Mouse (Mus musculus) limb, embryonic 12.5 days (tissue): ENCODE measurements around the gene Ly6g6e. TPM values are rescaled to one million over a fixed set of nuclear protein-coding genes. Genes with fewer than 3 reads are reported as not detected.

Experiments
- ATAC-seq: fragments of 200-750 bp; cut with Nextera tagmentation; 2 replicates; pipeline ENCODE4 v1.8.0; 2017; ENCODE audit warnings: low read depth, moderate TSS enrichment; ENCODE audit not compliant: insufficient number of reproducible peaks, insufficient read depth, low FRiP score, low TSS enrichment
- H3K27ac ChIP-seq: fragments of 300-500 bp; sonication (generic); 2 replicates; pipeline ENCODE4 v1.5.1; 2016; ENCODE audit warnings: mild to moderate bottlenecking, moderate library complexity
- H3K27me3 ChIP-seq: fragments of 300-500 bp; sonication (generic); 2 replicates; pipeline ENCODE4 v1.6.1; 2016; ENCODE audit warnings: mild to moderate bottlenecking, moderate library complexity
- H3K36me3 ChIP-seq: fragments of 300-500 bp; sonication (generic); 2 replicates; pipeline ENCODE4 v1.6.1; 2016; ENCODE audit warnings: mild to moderate bottlenecking, moderate library complexity
- H3K4me1 ChIP-seq: fragments of 300-500 bp; sonication (generic); replicated peaks from 2 replicates; pipeline ENCODE4 v1.6.1; 2016
- H3K4me2 ChIP-seq: fragments of 300-500 bp; sonication (generic); 2 replicates; pipeline ENCODE4 v1.6.1; 2016; ENCODE audit warnings: mild to moderate bottlenecking, moderate library complexity
- H3K4me3 ChIP-seq: fragments of 300-500 bp; sonication (generic); replicated peaks from 2 replicates; pipeline ENCODE4 v1.5.1; 2016; ENCODE audit warnings: mild to moderate bottlenecking
- H3K9ac ChIP-seq: fragments of 300-500 bp; sonication (generic); replicated peaks from 2 replicates; pipeline ENCODE4 v1.6.1; 2016; ENCODE audit warnings: mild to moderate bottlenecking, moderate library complexity
- H3K9me3 ChIP-seq: fragments of 300-500 bp; sonication (generic); 2 replicates; pipeline ENCODE4 v1.6.1; 2016; ENCODE audit warnings: mild to moderate bottlenecking, moderate library complexity
- WGBS: fragments of 180-500 bp; shearing (Covaris S2); methylation state at CpG from one replicate; pipeline ENCODE4 v1.1.7; 2016; 5-methylcytosine and 5-hydroxymethylcytosine counted together
- polyA plus RNA-seq: library from polyadenylated mRNA; unstranded; fragments of >200 nt; fragmentation: Nextera tagmentation; extraction: Ambion mirVana; gene quantifications from 2 replicates; pipeline ENCODE4 v1.2.1, GENCODE M21; 2016

The Ly6g6e gene
- polyA plus RNA-seq, 1 experiment from 2014 or later = 2.5 TPM

- Histone ChIP-seq H3K4me3 (no peak overlapping the region), H3K4me2 (no peak overlapping the region), H3K9me3 (no peaks in the 10 kb centered on the region), H3K9ac (no peak overlapping the region), H3K27me3 (no peaks in the 10 kb centered on the region), H3K4me1 (peaks cover 12% of the 10 kb centered on the region), H3K36me3 (peaks cover 89% of the 10 kb centered on the region), H3K27ac (no peak overlapping the region)
- 92% methylated on average over 15 of the region's 15 CpGs for WGBS
- ATAC-seq = no peak
Measured at GRCm38 (mm10) chr17:35094475-35095365, 18.0 kb downstream of the Ly6g6e start.

GRCm38 (mm10) chr17:35096597-35096996 lies 19.9 kb downstream of the Ly6g6e start:
- H3K27ac ChIP-seq = no peak overlapping the region
- no peaks in the 10 kb centered on the region for H3K4me1 ChIP-seq
- peaks cover 98% of the 10 kb centered on the region for H3K36me3 ChIP-seq
- WGBS = 86% methylated on average over 12 of the region's 12 CpGs
- H3K9me3 ChIP-seq = no peaks in the 10 kb centered on the region
- no peaks in the 10 kb centered on the region for H3K27me3 ChIP-seq
- no peak for ATAC-seq
- no peak overlapping the region for H3K4me2 ChIP-seq
- H3K9ac ChIP-seq = no peak overlapping the region
- no peak overlapping the region for H3K4me3 ChIP-seq

GRCm38 (mm10) chr17:35097164-35097655 lies 20.5 kb downstream of the Ly6g6e start:
- WGBS = 88% methylated on average over 12 of the region's 12 CpGs
- Histone ChIP-seq H3K27ac (no peak overlapping the region), H3K36me3 (peaks cover 98% of the 10 kb centered on the region), H3K9ac (no peak overlapping the region), H3K4me3 (no peak overlapping the region), H3K9me3 (no peaks in the 10 kb centered on the region), H3K27me3 (no peaks in the 10 kb centered on the region), H3K4me2 (no peak overlapping the region), H3K4me1 (no peaks in the 10 kb centered on the region)
- no peak for ATAC-seq

GRCm38 (mm10) chr17:35100196-35100765 lies 23.6 kb downstream of the Ly6g6e start:
- Histone ChIP-seq H3K4me1 (no peaks in the 10 kb centered on the region), H3K36me3 (peaks cover 89% of the 10 kb centered on the region), H3K27me3 (no peaks in the 10 kb centered on the region), H3K4me2 (no peak overlapping the region), H3K4me3 (no peak overlapping the region), H3K9me3 (no peaks in the 10 kb centered on the region), H3K9ac (no peak overlapping the region), H3K27ac (no peak overlapping the region)
- WGBS = 74% methylated on average over 10 of the region's 10 CpGs
- no peak for ATAC-seq

GRCm38 (mm10) chr17:35101161-35101560 lies 24.5 kb downstream of the Ly6g6e start:
- ATAC-seq = no peak
- WGBS = 86% methylated on average over 11 of the region's 11 CpGs
- no peak overlapping the region for H3K4me3 ChIP-seq
- H3K4me2 ChIP-seq = no peak overlapping the region
- H3K9me3 ChIP-seq = no peaks in the 10 kb centered on the region
- no peaks in the 10 kb centered on the region for H3K27me3 ChIP-seq
- no peak overlapping the region for H3K9ac ChIP-seq
- H3K27ac ChIP-seq = no peak overlapping the region
- H3K36me3 ChIP-seq = peaks cover 81% of the 10 kb centered on the region
- H3K4me1 ChIP-seq = peaks cover 5% of the 10 kb centered on the region; the same call in 1 of the 2 replicates

DNA sequence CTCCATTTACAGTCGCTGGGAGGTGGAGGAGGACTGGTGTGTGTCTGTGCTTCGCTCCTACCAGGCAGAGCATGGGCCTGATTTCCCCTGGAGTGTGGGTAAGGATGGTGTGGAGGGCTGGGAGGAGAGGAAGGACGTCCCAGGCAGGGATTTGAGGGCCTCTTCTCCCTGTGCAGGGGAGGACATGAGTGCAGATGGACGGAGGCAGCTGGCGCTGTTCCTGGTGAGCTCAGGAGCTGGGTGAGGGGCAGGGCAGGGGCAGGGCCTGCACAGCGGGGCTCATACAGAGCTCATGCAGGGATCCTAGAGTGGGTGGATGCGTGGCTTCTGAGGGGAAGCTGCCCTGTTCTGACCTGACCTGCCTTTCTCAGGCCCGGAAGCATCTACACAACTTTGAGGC lies 25.6 kb downstream of the Ly6g6e start:
- Histone ChIP-seq H3K27me3 (no peaks in the 10 kb centered on the region), H3K9ac (0 out of 2 replicates have a peak overlapping the region, but pooled peaks have one; percentile 9), H3K27ac (no peak overlapping the region), H3K4me1 (peaks cover 6% of the 10 kb centered on the region; the same call in 1 of the 2 replicates), H3K4me2 (no peak overlapping the region; the same call in 1 of the 2 replicates), H3K36me3 (peaks cover 70% of the 10 kb centered on the region), H3K4me3 (no peak overlapping the region), H3K9me3 (no peaks in the 10 kb centered on the region)
- 0 out of 2 replicates have a peak, but pooled peaks have one; percentile 20 for ATAC-seq
- 62% methylated on average over 8 of the region's 8 CpGs for WGBS

GRCm38 (mm10) chr17:35103221-35103690 lies 26.6 kb downstream of the Ly6g6e start:
- H3K9ac ChIP-seq = no peak overlapping the region
- peaks cover 60% of the 10 kb centered on the region for H3K36me3 ChIP-seq
- peaks cover 6% of the 10 kb centered on the region; the same call in 1 of the 2 replicates for H3K4me1 ChIP-seq
- no peak overlapping the region for H3K4me2 ChIP-seq
- no peaks in the 10 kb centered on the region for H3K9me3 ChIP-seq
- no peak overlapping the region for H3K4me3 ChIP-seq
- 71% methylated on average over 6 of the region's 6 CpGs for WGBS
- ATAC-seq = no peak
- H3K27ac ChIP-seq = no peak overlapping the region
- no peaks in the 10 kb centered on the region for H3K27me3 ChIP-seq

DNA sequence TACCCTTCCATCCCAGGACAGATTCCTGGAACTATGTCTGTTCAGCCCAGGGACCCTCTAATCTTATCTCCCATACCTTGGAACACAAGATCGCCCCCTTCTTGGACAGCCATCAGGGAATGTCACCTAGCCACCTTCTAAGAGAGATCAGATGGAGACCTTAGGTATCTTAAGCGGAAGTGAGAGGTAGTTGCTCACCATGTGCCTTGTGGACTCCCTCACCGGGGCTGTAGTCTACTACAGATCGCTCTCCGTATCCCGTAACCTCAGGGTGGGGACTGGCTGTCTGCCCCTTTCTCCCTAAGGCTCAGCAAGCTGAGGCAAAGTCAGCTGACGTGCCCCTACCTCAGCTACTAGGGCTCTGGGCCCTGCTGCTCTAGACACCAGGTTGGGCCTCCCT lies 27.4 kb downstream of the Ly6g6e start:
- Histone ChIP-seq H3K36me3 (peaks cover 52% of the 10 kb centered on the region), H3K4me3 (no peak overlapping the region), H3K9ac (no peak overlapping the region), H3K4me2 (no peak overlapping the region), H3K9me3 (no peaks in the 10 kb centered on the region), H3K27me3 (no peaks in the 10 kb centered on the region), H3K27ac (no peak overlapping the region), H3K4me1 (peaks cover 6% of the 10 kb centered on the region; the same call in 1 of the 2 replicates)
- WGBS = 85% methylated on average over 7 of the region's 7 CpGs
- no peak for ATAC-seq

DNA sequence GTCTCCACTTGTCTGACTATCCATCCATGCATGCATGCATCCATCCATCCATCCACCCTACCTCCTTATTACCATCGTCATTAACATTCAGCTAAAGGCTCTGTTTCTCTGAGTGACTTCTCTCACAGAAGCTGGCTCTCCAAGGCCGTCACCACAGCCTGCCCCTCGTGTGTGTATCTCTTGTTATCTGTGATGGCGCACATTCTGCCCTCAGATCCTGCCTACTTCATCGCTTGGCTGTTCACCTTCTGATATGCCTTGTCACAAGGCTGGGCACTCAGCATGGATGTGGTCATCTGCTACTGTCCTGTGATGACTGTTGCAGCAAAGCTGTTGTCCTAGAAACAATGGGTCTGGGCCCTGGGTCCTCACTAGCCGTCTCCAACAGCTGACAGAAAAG lies 28.1 kb downstream of the Ly6g6e start:
- no peak overlapping the region for H3K4me2 ChIP-seq
- ATAC-seq = no peak
- peaks cover 45% of the 10 kb centered on the region for H3K36me3 ChIP-seq
- H3K4me3 ChIP-seq = no peak overlapping the region
- no peaks in the 10 kb centered on the region for H3K27me3 ChIP-seq
- H3K9ac ChIP-seq = no peak overlapping the region
- H3K27ac ChIP-seq = no peak overlapping the region
- WGBS = 83% methylated on average over 6 of the region's 6 CpGs
- peaks cover 6% of the 10 kb centered on the region; the same call in 1 of the 2 replicates for H3K4me1 ChIP-seq
- no peaks in the 10 kb centered on the region for H3K9me3 ChIP-seq

DNA sequence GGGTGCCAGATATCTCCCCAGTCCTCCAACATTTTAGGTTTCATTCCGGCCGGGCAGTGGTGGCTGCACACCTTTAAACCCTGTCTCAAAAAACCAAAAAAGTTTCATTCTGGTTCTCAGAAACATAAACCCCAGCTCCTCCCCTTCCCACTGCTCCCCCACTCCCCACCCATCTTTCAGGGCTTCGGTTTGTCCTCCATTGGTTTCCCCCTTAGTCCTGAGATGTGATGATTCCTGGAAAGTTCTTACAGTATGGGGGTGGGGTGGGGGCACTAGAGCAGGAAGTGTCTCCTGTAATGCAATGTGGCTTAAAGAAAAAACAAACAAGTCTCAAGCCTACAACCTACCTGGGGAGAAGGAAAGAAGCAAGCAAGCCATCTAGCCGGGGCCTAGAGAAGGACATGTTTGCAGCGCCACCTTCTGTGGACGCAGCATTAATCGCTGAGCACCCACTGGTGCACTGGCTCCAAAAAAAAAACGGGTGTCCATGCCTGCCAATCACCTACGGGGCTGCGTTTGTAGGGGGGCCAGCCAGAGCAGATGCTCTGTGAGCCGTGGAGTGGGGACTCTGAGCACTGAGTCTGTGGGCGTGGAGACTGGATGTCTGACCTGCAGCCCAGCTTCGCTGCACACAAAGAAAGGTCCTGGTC lies 29.2 kb downstream of the Ly6g6e start:
- H3K4me3 ChIP-seq = no peak overlapping the region; the same call in 1 of the 2 replicates
- H3K36me3 ChIP-seq = peaks cover 34% of the 10 kb centered on the region
- H3K9ac ChIP-seq = peak overlapping the region; percentile 45; the same call in 1 of the 2 replicates
- no peaks in the 10 kb centered on the region for H3K9me3 ChIP-seq
- no peak overlapping the region for H3K27ac ChIP-seq
- H3K4me1 ChIP-seq = peaks cover 6% of the 10 kb centered on the region; the same call in 1 of the 2 replicates
- no peak for ATAC-seq
- H3K27me3 ChIP-seq = no peaks in the 10 kb centered on the region
- H3K4me2 ChIP-seq = peak overlapping the region; percentile 17
- 35% methylated on average over 13 of the region's 13 CpGs for WGBS

DNA sequence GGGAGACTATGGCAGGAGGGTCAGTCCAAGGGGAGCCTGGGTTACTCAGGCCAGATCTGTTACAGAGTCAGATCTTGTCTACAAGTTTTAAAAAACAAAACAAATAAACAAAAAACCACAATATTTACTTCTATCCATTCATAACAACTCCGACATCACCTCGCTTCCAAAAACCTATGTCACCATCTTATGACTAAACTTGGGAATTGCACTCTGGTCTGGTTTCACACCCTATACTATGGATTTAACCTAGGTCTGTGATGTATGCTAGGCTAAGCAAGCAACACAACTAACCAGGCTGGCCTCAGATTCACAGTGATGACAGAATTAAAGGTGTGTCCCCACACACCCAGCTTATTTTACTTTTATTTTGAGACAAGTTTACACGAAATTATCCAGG lies 29.8 kb downstream of the Ly6g6e start:
- WGBS = 77% methylated on average over 3 of the region's 3 CpGs
- peaks cover 6% of the 10 kb centered on the region; the same call in 1 of the 2 replicates for H3K4me1 ChIP-seq
- 0 out of 2 replicates have a peak overlapping the region, but pooled peaks have one; percentile 17 for H3K4me2 ChIP-seq
- no peak for ATAC-seq
- no peaks in the 10 kb centered on the region for H3K27me3 ChIP-seq
- no peak overlapping the region; the same call in 1 of the 2 replicates for H3K4me3 ChIP-seq
- peaks cover 28% of the 10 kb centered on the region for H3K36me3 ChIP-seq
- no peaks in the 10 kb centered on the region for H3K9me3 ChIP-seq
- no peak overlapping the region for H3K9ac ChIP-seq
- H3K27ac ChIP-seq = no peak overlapping the region
